Mouse (Mus musculus): ENCODE measurements around the gene Clba1. TPM values are rescaled to one million over a fixed set of nuclear protein-coding genes. Genes with fewer than 3 reads are reported as not detected.

The Clba1 gene
- polyA plus RNA-seq, 1 experiment from 2014 or later, result 6.6 TPM

DNA sequence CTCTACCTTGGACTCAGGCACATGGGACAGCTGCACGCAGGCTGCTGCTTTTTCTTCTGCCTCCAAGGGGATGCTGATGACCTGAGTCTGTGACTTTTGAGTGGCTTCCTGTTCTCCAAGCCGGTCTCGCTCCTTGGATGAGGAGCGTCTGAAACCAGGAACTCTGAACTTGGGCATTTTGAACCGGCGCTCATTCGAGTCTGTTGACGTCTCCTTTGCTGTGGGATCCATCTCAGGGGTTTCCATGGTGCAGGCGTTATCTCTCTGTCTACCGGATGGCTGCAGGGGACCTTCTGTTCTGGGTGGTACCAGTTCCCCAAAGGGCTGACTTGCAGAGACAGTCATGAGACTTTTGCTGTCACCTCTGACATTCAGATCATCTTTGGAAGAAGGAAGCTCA lies 34.3 kb upstream of the Clba1 start:
- H3K4me1 ChIP-seq (ENCODE audit: control insufficient read depth, insufficient read depth, low read length), result no peaks in the 10 kb centered on the region
- no peaks in the 10 kb centered on the region for H3K36me3 ChIP-seq (ENCODE audit: control insufficient read depth, insufficient read depth, low read length)
- ATAC-seq (ENCODE audit: low read depth), result no peak
- no peak for DNase-seq (ENCODE audit: low spot score)
- H3K9ac ChIP-seq (ENCODE audit: low read depth, low read length), result no peak overlapping the region
- no peak overlapping the region for H3K4me3 ChIP-seq (ENCODE audit: low read depth, low read length)
- H3K9me3 ChIP-seq (ENCODE audit: control insufficient read depth, low read length), result peaks cover 6% of the 10 kb centered on the region; the same call in 1 of the 2 replicates
- H3K4me2 ChIP-seq (ENCODE audit: low read depth, low read length), result no peak overlapping the region
- H3K27ac ChIP-seq (replicated peaks; ENCODE audit: low read depth, low read length), result no peak overlapping the region
- H3K27me3 ChIP-seq (replicated peaks; ENCODE audit: control insufficient read depth, insufficient read depth, low read length), result no peaks in the 10 kb centered on the region
- 91% methylated on average over 10 of the region's 10 CpGs for WGBS

- Histone ChIP-seq H3K27me3 (replicated peaks; ENCODE audit: control insufficient read depth, insufficient read depth, low read length) (no peaks in the 10 kb centered on the region), H3K36me3 (ENCODE audit: control insufficient read depth, insufficient read depth, low read length) (no peaks in the 10 kb centered on the region), H3K9ac (ENCODE audit: low read depth, low read length) (no peak overlapping the region), H3K4me3 (ENCODE audit: low read depth, low read length) (no peak overlapping the region), H3K27ac (replicated peaks; ENCODE audit: low read depth, low read length) (no peak overlapping the region), H3K4me1 (ENCODE audit: control insufficient read depth, insufficient read depth, low read length) (peaks cover 12% of the 10 kb centered on the region), H3K4me2 (ENCODE audit: low read depth, low read length) (no peak overlapping the region), H3K9me3 (ENCODE audit: control insufficient read depth, low read length) (no peaks in the 10 kb centered on the region)
- 67% methylated on average over 8 of the region's 8 CpGs for WGBS
- DNase-seq (ENCODE audit: low spot score) (no peak), ATAC-seq (ENCODE audit: low read depth) (no peak)
Measured at GRCm38 (mm10) chr12:112791026-112791425, 17.7 kb upstream of the Clba1 start.

DNA sequence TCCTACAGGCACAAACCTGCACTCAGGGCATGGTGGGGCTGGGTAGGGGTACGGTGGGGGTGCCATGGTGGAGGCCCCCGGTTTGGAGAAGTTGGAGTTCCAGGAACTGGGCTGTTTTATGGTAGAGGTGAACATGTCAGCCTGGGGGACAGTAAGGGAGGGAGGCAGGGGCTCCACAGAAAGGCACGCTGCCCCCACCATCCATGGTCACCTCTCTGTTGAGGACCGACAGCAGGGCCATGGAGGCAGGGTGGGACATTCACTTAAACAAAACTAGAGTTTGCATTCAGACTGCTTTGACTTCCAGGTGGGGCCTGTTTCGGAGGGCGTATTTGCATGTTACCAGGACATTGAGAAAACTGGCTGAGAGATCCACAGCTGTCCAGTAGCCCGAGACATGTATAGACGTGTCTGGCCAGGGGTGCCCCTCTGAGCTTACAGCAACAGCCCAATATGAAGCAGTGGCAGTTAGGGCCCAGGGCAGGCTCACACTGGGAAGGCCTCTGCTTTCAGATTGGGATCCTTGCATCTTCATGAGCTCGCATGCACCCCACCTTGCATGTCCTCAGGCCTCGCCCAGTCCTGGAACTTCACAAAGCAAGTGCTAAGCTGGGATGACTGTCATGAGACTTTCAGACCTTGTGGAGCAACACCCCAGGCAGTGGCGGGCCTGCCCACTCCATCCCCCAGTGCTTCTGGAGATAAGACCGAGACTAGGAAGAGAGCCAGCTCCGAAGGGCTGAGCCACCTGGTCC lies 15.0 kb upstream of the Clba1 start:
- no peak overlapping the region for H3K4me3 ChIP-seq (ENCODE audit: low read depth, low read length)
- no peak overlapping the region for H3K4me2 ChIP-seq (ENCODE audit: low read depth, low read length)
- no peak overlapping the region for H3K9ac ChIP-seq (ENCODE audit: low read depth, low read length)
- no peaks in the 10 kb centered on the region for H3K36me3 ChIP-seq (ENCODE audit: control insufficient read depth, insufficient read depth, low read length)
- H3K27ac ChIP-seq (replicated peaks; ENCODE audit: low read depth, low read length), result peak overlapping the region; percentile 29
- peaks cover 35% of the 10 kb centered on the region for H3K4me1 ChIP-seq (ENCODE audit: control insufficient read depth, insufficient read depth, low read length)
- 60% methylated on average over 13 of the region's 13 CpGs for WGBS
- H3K9me3 ChIP-seq (ENCODE audit: control insufficient read depth, low read length), result no peaks in the 10 kb centered on the region
- ATAC-seq (ENCODE audit: low read depth) (no peak), DNase-seq (ENCODE audit: low spot score) (peak; percentile 54)
- no peaks in the 10 kb centered on the region for H3K27me3 ChIP-seq (replicated peaks; ENCODE audit: control insufficient read depth, insufficient read depth, low read length)

GRCm38 (mm10) chr12:112794356-112794816 lies 14.4 kb upstream of the Clba1 start:
- Histone ChIP-seq H3K4me2 (ENCODE audit: low read depth, low read length) (peak overlapping the region; percentile 21; the same call in 1 of the 2 replicates), H3K4me1 (ENCODE audit: control insufficient read depth, insufficient read depth, low read length) (peaks cover 36% of the 10 kb centered on the region), H3K9me3 (ENCODE audit: control insufficient read depth, low read length) (no peaks in the 10 kb centered on the region), H3K27ac (replicated peaks; ENCODE audit: low read depth, low read length) (peak overlapping the region; percentile 29), H3K9ac (ENCODE audit: low read depth, low read length) (no peak overlapping the region), H3K36me3 (ENCODE audit: control insufficient read depth, insufficient read depth, low read length) (no peaks in the 10 kb centered on the region), H3K4me3 (ENCODE audit: low read depth, low read length) (no peak overlapping the region), H3K27me3 (replicated peaks; ENCODE audit: control insufficient read depth, insufficient read depth, low read length) (no peaks in the 10 kb centered on the region)
- DNase-seq (ENCODE audit: low spot score) (no peak), ATAC-seq (ENCODE audit: low read depth) (no peak)
- WGBS, result 28% methylated on average over 7 of the region's 7 CpGs

DNA sequence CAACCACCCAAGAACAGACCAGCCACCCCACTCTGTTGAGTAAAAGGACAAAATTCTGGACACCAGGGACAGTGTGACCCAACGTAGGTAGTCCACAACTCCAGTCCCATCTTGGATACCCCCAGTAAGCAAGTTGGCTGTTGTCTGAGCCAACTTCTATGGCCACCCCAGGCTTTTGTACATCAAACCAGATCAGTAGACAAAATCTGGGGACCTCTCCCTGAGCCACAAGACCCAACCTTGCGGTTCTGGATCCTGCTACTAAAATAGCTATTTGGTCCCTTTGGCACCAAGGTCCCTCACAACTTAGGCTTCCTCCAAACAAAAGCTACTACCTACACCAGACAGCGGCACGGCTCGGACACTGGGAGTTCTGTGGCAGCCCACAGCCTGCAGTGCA lies 13.7 kb upstream of the Clba1 start:
- no peaks in the 10 kb centered on the region for H3K27me3 ChIP-seq (replicated peaks; ENCODE audit: control insufficient read depth, insufficient read depth, low read length)
- H3K4me3 ChIP-seq (ENCODE audit: low read depth, low read length), result no peak overlapping the region
- H3K36me3 ChIP-seq (ENCODE audit: control insufficient read depth, insufficient read depth, low read length), result no peaks in the 10 kb centered on the region
- ATAC-seq (ENCODE audit: low read depth), result no peak
- H3K9me3 ChIP-seq (ENCODE audit: control insufficient read depth, low read length), result no peaks in the 10 kb centered on the region
- H3K9ac ChIP-seq (ENCODE audit: low read depth, low read length), result no peak overlapping the region; the same call in 1 of the 2 replicates
- H3K4me1 ChIP-seq (ENCODE audit: control insufficient read depth, insufficient read depth, low read length), result peaks cover 36% of the 10 kb centered on the region
- DNase-seq (ENCODE audit: low spot score), result no peak
- WGBS, result 81% methylated on average over 5 of the region's 5 CpGs
- H3K27ac ChIP-seq (replicated peaks; ENCODE audit: low read depth, low read length), result no peak overlapping the region
- peak overlapping the region; percentile 7; the same call in 1 of the 2 replicates for H3K4me2 ChIP-seq (ENCODE audit: low read depth, low read length)

DNA sequence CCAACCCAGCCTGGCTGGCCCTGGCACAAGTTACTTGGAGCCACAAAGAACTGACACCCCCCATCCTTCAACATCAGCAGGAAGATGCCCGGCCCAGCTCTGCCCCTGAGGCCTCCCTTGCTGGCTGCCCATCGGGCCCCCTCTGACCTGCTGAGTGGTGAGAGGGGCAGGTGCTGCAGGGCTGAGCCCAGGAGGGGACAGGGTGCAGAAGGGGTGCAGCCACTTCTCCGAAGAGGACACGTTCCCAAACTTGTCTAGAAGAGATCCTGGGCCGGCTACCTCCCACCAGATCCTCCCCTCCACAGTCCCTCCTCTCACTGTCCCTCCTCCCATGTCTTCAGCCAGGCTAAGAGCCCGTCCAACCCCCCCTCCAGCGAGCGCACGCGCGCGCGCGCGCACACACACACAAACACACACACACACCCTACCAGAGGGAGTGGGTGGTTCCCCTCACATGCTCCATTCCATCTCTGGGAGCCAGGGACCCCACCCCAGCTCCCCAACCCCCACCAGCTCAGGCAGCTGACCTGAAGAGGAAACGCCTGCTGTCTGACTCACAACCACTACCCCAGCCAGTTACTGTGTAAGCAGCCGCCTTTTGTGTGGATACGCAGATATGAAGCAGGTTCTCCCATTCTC lies 13.2 kb upstream of the Clba1 start:
- no peak; the same call in 1 of the 2 replicates for ATAC-seq (ENCODE audit: low read depth)
- peak overlapping the region; percentile 7; the same call in 1 of the 2 replicates for H3K4me2 ChIP-seq (ENCODE audit: low read depth, low read length)
- DNase-seq (ENCODE audit: low spot score), result peak; percentile 74
- no peaks in the 10 kb centered on the region; the same call in 1 of the 2 replicates for H3K27me3 ChIP-seq (replicated peaks; ENCODE audit: control insufficient read depth, insufficient read depth, low read length)
- H3K9ac ChIP-seq (ENCODE audit: low read depth, low read length), result no peak overlapping the region; the same call in 1 of the 2 replicates
- no peak overlapping the region for H3K4me3 ChIP-seq (ENCODE audit: low read depth, low read length)
- no peak overlapping the region for H3K27ac ChIP-seq (replicated peaks; ENCODE audit: low read depth, low read length)
- no peaks in the 10 kb centered on the region for H3K9me3 ChIP-seq (ENCODE audit: control insufficient read depth, low read length)
- 45% methylated on average over 5 of the region's 18 CpGs for whole genome bisulfite sequencing
- peaks cover 36% of the 10 kb centered on the region for H3K4me1 ChIP-seq (ENCODE audit: control insufficient read depth, insufficient read depth, low read length)
- no peaks in the 10 kb centered on the region for H3K36me3 ChIP-seq (ENCODE audit: control insufficient read depth, insufficient read depth, low read length)

- Histone ChIP-seq H3K36me3 (ENCODE audit: control insufficient read depth, insufficient read depth, low read length) (no peaks in the 10 kb centered on the region), H3K9ac (ENCODE audit: low read depth, low read length) (no peak overlapping the region), H3K4me2 (ENCODE audit: low read depth, low read length) (no peak overlapping the region), H3K9me3 (ENCODE audit: control insufficient read depth, low read length) (no peaks in the 10 kb centered on the region), H3K4me3 (ENCODE audit: low read depth, low read length) (no peak overlapping the region), H3K4me1 (ENCODE audit: control insufficient read depth, insufficient read depth, low read length) (peaks cover 34% of the 10 kb centered on the region), H3K27me3 (replicated peaks; ENCODE audit: control insufficient read depth, insufficient read depth, low read length) (peaks cover 12% of the 10 kb centered on the region), H3K27ac (replicated peaks; ENCODE audit: low read depth, low read length) (no peak overlapping the region)
- 48% methylated on average over 17 of the region's 17 CpGs for WGBS
- DNase-seq (ENCODE audit: low spot score) (no peak), ATAC-seq (ENCODE audit: low read depth) (no peak)
Measured at GRCm38 (mm10) chr12:112796551-112797510, 11.9 kb upstream of the Clba1 start.

DNA sequence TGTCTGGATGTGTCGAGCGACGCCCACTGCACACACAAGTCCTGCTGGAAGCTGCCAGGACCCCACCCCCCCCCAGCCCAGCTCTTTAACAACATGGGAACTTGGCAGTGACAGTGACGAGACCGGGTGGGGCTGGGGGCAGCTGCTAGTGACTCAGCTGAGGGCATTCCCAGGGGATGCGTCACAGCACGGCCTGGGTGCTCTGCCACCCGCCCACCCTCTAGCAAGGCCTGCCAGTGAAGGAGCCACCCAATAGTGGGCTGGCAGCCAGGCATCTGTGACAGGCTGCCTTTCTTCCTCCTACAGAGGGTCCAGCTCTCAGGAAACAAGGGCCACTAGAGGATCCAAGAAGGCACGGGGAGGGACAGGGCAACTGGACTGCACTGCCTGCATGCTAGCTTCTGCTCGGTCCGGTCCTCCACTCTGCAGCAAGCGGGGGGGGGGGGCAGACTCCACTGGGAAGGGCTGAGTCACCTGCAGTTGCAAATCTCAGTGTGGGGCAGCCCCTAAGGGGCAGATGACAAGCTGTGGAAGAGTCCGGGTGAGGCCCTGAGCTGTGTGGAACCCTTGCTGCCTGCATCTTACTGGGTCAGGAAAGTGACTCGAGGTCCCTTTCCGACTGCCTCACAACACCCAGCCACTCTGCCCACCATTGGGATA lies 10.9 kb upstream of the Clba1 start:
- Histone ChIP-seq H3K9me3 (ENCODE audit: control insufficient read depth, low read length) (no peaks in the 10 kb centered on the region), H3K36me3 (ENCODE audit: control insufficient read depth, insufficient read depth, low read length) (no peaks in the 10 kb centered on the region), H3K4me1 (ENCODE audit: control insufficient read depth, insufficient read depth, low read length) (peaks cover 40% of the 10 kb centered on the region), H3K27me3 (replicated peaks; ENCODE audit: control insufficient read depth, insufficient read depth, low read length) (peaks cover 18% of the 10 kb centered on the region), H3K9ac (ENCODE audit: low read depth, low read length) (no peak overlapping the region), H3K4me2 (ENCODE audit: low read depth, low read length) (no peak overlapping the region), H3K27ac (replicated peaks; ENCODE audit: low read depth, low read length) (no peak overlapping the region), H3K4me3 (ENCODE audit: low read depth, low read length) (no peak overlapping the region)
- ATAC-seq (ENCODE audit: low read depth), result no peak
- WGBS, result 48% methylated on average over 12 of the region's 15 CpGs
- DNase-seq (ENCODE audit: low spot score), result peak; percentile 56
